Mouse (Mus musculus) spleen, adult 2 months (tissue): ENCODE data around the gene Soat2. TPM values are rescaled to one million over a fixed set of nuclear protein-coding genes. Genes with fewer than 3 reads are reported as not detected.

ENCODE experiments used
- DNase-seq, 2 experiments: peaks; one replicate each; pipeline versions ENCODE4 v3.0.0 to v3.0.0-alpha.2; 2012 to 2021; ENCODE audit warnings: low spot score in 2 of 2, low read depth in 1 of 2
- H3K27ac ChIP-seq: fragments of 200-500 bp; 2 replicates; pipeline ENCODE4 v1.5.1; 2012; ENCODE audit warnings: low read length, inconsistent platforms; ENCODE audit not compliant: insufficient read depth
- H3K27me3 ChIP-seq: fragments of 200-500 bp; 2 replicates; pipeline ENCODE4 v1.6.1; 2012; ENCODE audit warnings: mild to moderate bottlenecking, moderate library complexity, low read length, inconsistent platforms; ENCODE audit not compliant: control insufficient read depth, insufficient read depth
- H3K36me3 ChIP-seq: fragments of 200-500 bp; 2 replicates; pipeline ENCODE4 v1.6.1; 2012; ENCODE audit warnings: mild to moderate bottlenecking, low read length, inconsistent platforms; ENCODE audit not compliant: control insufficient read depth, insufficient read depth
- H3K4me1 ChIP-seq: fragments of 200-500 bp; 2 replicates; pipeline ENCODE4 v1.6.1; 2011; ENCODE audit warnings: inconsistent platforms; ENCODE audit not compliant: control insufficient read depth, insufficient read depth, insufficient read length
- H3K4me3 ChIP-seq: fragments of 200-500 bp; 2 replicates; pipeline ENCODE4 v1.5.1; 2011; ENCODE audit warnings: mild to moderate bottlenecking, inconsistent platforms; ENCODE audit not compliant: insufficient read depth, insufficient read length; ENCODE audit errors: extremely low read depth
- CTCF ChIP-seq: fragments of 200-500 bp; IDR thresholded peaks from 2 replicates; pipeline ENCODE4 v1.5.1; 2011; ENCODE audit warnings: mild to moderate bottlenecking, inconsistent platforms; ENCODE audit not compliant: insufficient read depth, insufficient read length, insufficient replicate concordance; ENCODE audit errors: extremely low read depth
- POLR2A ChIP-seq: fragments of 200-500 bp; IDR thresholded peaks from 2 replicates; pipeline ENCODE4 v1.6.1; 2011; ENCODE audit warnings: low read depth, low read length, inconsistent platforms
- WGBS: fragments of 180-500 bp; shearing (Covaris S2); methylation state at CpG from one replicate; pipeline ENCODE4 v1.1.7; 2018; 5-methylcytosine and 5-hydroxymethylcytosine counted together
- polyA plus RNA-seq: library from polyadenylated mRNA; depleted of rRNA; stranded (reverse); fragments of >200 nt; gene quantifications from 2 replicates; pipeline ENCODE4 v1.2.3, GENCODE M21; 2012

The Soat2 gene
- polyA plus RNA-seq, 1 experiment, result 3.2 TPM

DNA sequence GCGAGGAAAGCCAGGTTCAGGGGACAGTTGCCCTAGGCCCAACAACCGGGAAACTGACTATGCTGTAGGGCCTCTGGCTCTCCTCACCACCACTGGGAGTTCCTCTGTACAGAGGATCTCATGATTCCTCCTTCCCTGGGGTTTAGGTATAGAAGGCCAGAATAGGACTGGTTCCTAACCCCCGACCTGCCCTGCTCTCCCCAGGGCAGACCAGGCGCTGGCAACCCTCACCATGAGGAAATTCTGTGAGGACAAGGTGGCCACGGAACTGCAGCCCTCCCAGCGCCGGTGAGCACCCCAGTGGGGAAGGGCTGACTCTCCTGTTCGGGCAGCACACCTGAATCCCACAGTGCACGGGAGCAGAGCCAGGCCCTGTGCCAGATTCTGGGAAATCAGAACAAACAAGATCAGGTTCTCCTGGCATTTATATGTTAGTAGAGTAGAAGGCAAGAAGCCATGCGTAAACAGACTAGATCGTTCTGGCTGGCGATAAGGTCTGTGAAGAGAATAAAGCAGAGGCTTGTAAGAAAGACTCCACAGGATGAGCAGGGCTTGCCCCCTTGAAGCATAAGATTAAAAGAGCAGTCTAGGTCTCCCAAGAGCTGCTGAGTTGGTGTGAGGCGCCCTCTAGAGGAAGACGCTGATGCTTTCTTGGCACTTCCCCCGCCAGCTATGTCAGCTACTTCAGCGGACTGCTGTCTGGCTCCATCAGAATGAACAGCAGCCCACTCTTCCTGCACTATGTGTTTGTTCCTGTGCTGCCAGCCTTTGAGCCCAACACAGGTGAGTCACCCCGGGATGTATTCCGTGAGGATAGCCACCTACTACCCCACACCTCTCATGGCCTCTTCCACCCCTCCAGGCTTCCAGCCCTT is 41.4 kb upstream of the Soat2 start:
- Histone ChIP-seq H3K27ac (no peak overlapping the region), H3K36me3 (no peaks in the 10 kb centered on the region), H3K4me3 (no peak overlapping the region), H3K4me1 (peaks cover 7% of the 10 kb centered on the region; the same call in 1 of the 2 replicates), H3K27me3 (no peaks in the 10 kb centered on the region)
- DNase-seq, result peak; percentile 57 to 66
- no peak for TF ChIP-seq POLR2A
- peak; percentile 68 for TF ChIP-seq CTCF
- WGBS, result 57% methylated on average over 18 of the region's 18 CpGs

- Histone ChIP-seq H3K4me3 (no peak overlapping the region), H3K27ac (no peak overlapping the region), H3K27me3 (no peaks in the 10 kb centered on the region), H3K4me1 (peaks cover 7% of the 10 kb centered on the region; the same call in 1 of the 2 replicates), H3K36me3 (no peaks in the 10 kb centered on the region)
- WGBS, result 83% methylated on average over 7 of the region's 7 CpGs
- DNase-seq, result no peak
- TF ChIP-seq CTCF (no peak), POLR2A (no peak)
Observed at GRCm38 (mm10) chr15:102110271-102110670, 40.1 kb upstream of the Soat2 start.

DNA sequence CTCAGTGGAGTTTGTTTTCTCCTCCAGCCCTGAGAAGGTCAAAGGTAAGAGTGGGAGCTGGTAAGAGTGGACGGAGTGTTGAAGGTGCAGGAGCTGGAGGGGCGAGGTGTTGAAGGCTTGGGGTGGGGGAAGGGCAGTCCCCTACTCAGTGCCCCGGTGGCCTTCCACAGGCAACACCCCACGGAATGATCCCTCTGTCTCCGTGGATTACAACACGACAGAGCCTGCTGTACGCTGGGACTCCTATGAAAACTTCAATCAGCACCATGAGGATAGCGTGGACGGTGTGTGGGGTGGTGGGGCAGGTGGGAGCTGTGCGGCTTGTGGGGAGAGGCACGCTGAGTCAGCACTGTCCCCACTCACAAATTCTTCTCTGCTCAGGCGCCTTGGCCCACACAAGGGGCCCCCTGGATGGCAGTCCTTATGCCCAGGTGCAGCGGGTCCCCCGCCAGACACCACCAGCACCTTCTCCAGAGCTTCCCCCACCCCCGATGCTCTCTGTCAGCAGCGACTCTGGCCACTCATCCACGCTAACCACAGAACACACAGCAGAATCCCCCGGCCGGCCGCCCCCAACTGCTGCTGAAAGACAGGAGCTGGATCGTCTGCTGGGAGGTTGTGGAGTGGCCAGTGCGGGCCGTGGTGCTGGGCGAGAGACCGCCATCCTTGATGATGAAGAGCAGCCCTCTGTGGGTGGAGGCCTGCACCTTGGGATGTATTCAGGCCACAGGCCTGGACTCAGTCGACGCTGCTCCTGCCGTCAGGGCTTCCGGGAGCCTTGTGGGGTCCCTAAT is 39.4 kb upstream of the Soat2 start:
- no peak overlapping the region for H3K4me3 ChIP-seq
- H3K27me3 ChIP-seq, result no peaks in the 10 kb centered on the region
- WGBS, result 72% methylated on average over 29 of the region's 29 CpGs
- no peak for DNase-seq
- H3K4me1 ChIP-seq, result peaks cover 5% of the 10 kb centered on the region; the same call in 1 of the 2 replicates
- no peak for TF ChIP-seq CTCF
- TF ChIP-seq POLR2A, result no peak
- no peaks in the 10 kb centered on the region for H3K36me3 ChIP-seq
- H3K27ac ChIP-seq, result no peak overlapping the region

DNA sequence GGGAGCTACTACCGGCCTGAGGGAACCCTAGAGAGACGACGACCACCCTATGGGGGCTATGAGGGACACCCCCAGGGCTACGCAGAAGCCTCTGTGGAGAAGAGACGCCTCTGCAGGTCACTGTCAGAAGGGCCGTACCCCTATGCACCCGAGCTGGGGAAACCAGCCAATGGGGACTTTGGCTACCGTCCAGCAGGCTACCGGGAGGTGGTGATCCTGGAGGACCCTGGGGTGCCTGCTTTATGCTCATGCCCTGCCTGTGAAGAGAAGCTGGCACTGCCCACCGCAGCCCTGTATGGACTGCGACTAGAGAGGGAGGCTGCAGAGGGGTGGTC is 38.9 kb upstream of the Soat2 start:
- TF ChIP-seq POLR2A, result no peak
- no peak for TF ChIP-seq CTCF
- 91% methylated on average over 11 of the region's 11 CpGs for WGBS
- H3K27me3 ChIP-seq, result no peaks in the 10 kb centered on the region
- H3K4me1 ChIP-seq, result no peaks in the 10 kb centered on the region; the same call in 1 of the 2 replicates
- H3K36me3 ChIP-seq, result no peaks in the 10 kb centered on the region
- no peak overlapping the region for H3K27ac ChIP-seq
- DNase-seq, result no peak
- no peak overlapping the region for H3K4me3 ChIP-seq

- WGBS, result 92% methylated on average over 6 of the region's 6 CpGs
- no peaks in the 10 kb centered on the region for H3K27me3 ChIP-seq
- H3K27ac ChIP-seq, result no peak overlapping the region
- no peak for DNase-seq
- no peaks in the 10 kb centered on the region for H3K4me1 ChIP-seq
- no peak for TF ChIP-seq POLR2A
- no peak overlapping the region for H3K4me3 ChIP-seq
- H3K36me3 ChIP-seq, result peaks cover 3% of the 10 kb centered on the region
Observed at GRCm38 (mm10) chr15:102112181-102112580, 38.1 kb upstream of the Soat2 start.

DNA sequence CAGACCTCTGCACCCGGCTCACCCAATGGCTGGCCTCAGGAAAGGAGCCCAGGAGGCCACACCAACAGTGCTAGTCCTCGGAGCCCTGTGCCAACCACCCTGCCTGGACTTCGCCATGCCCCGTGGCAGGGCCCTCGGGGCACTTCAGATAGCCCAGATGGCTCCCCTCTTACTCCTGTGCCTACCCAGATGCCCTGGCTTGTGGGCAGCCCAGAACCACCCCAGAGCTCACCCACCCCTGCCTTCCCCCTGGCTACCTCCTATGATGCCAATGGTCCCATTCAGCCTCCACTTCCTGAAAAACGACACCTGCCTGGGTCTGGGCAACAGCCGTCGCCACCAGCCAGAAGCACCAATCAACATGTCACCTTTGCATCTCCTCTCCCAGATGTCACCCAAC is 37.5 kb upstream of the Soat2 start:
- Histone ChIP-seq H3K36me3 (peaks cover 7% of the 10 kb centered on the region), H3K27ac (no peak overlapping the region), H3K4me3 (no peak overlapping the region), H3K27me3 (no peaks in the 10 kb centered on the region), H3K4me1 (no peaks in the 10 kb centered on the region)
- WGBS, result 67% methylated on average over 8 of the region's 8 CpGs
- TF ChIP-seq POLR2A, result no peak
- no peak for TF ChIP-seq CTCF
- DNase-seq, result no peak
